Mouse (Mus musculus) lung, embryonic 14.5 days (tissue): ENCODE data around the gene 4930442H23Rik. TPM values are rescaled to one million over a fixed set of nuclear protein-coding genes. Genes with fewer than 3 reads are reported as not detected.
"Not testable (repeated sequence)": the region's sequence is repeated elsewhere in the genome, so short reads cannot be mapped to it uniquely, and the experiment has no call there.

ENCODE experiments used
- ATAC-seq: fragments of 200-750 bp; cut with Nextera tagmentation; 2 replicates; pipeline ENCODE4 v1.8.0; 2017; ENCODE audit warnings: mild to moderate bottlenecking, moderate TSS enrichment, moderate library complexity; ENCODE audit not compliant: insufficient read depth
- DNase-seq: peaks from one replicate; pipeline ENCODE4 v3.0.0-alpha.2; 2015
- H3K27ac ChIP-seq: fragments of 300-500 bp; sonication (generic); 2 replicates; pipeline ENCODE4 v1.5.1; 2014; ENCODE audit warnings: low read depth, mild to moderate bottlenecking, moderate library complexity
- H3K27me3 ChIP-seq: fragments of 300-500 bp; sonication (generic); 2 replicates; pipeline ENCODE4 v1.6.1; 2014; ENCODE audit warnings: low read length, control low read depth; ENCODE audit not compliant: insufficient read depth
- H3K36me3 ChIP-seq: fragments of 300-500 bp; sonication (generic); 2 replicates; pipeline ENCODE4 v1.6.1; 2014; ENCODE audit warnings: control low read depth; ENCODE audit not compliant: insufficient read depth
- H3K4me1 ChIP-seq: fragments of 300-500 bp; sonication (generic); 2 replicates; pipeline ENCODE4 v1.6.1; 2014; ENCODE audit warnings: antibody characterized with exemption, control low read depth; ENCODE audit not compliant: insufficient read depth
- H3K4me2 ChIP-seq: fragments of 300-500 bp; sonication (generic); 2 replicates; pipeline ENCODE4 v1.6.1; 2014; ENCODE audit warnings: mild to moderate bottlenecking
- H3K4me3 ChIP-seq: fragments of 300-500 bp; sonication (generic); 2 replicates; pipeline ENCODE4 v1.5.1; 2014; ENCODE audit warnings: low read depth, low read length
- H3K9ac ChIP-seq: fragments of 300-500 bp; sonication (generic); 2 replicates; pipeline ENCODE4 v1.6.1; 2014
- H3K9me3 ChIP-seq: fragments of 300-500 bp; sonication (generic); 2 replicates; pipeline ENCODE4 v1.6.1; 2016; ENCODE audit warnings: low read depth, low read length, control low read depth
- CTCF ChIP-seq: IDR thresholded peaks from 2 replicates; pipeline ENCODE4 v1.5.1; 2016; ENCODE audit warnings: antibody characterized with exemption, low read depth
- WGBS: fragments of 180-500 bp; shearing (Covaris S2); extraction: QIAGEN DNeasy Blood & Tissue Kit; methylation state at CpG from one replicate; pipeline ENCODE4 v1.1.7; 2014; 5-methylcytosine and 5-hydroxymethylcytosine counted together
- polyA plus RNA-seq: library from polyadenylated mRNA; unstranded; fragments of >200 nt; fragmentation: Nextera tagmentation; extraction: Ambion mirVana; gene quantifications from 2 replicates; pipeline ENCODE4 v1.2.1, GENCODE M21; 2014

4930442H23Rik gene
- polyA plus RNA-seq, 1 experiment from 2014 or later, result not detected

- H3K4me3 ChIP-seq, result no peak overlapping the region
- ATAC-seq (no peak), DNase-seq (no peak)
- 84% methylated on average over 5 of the region's 5 CpGs for WGBS
- no peaks in the 10 kb centered on the region for H3K27me3 ChIP-seq
- no peaks in the 10 kb centered on the region for H3K36me3 ChIP-seq
- no peak overlapping the region for H3K27ac ChIP-seq
- H3K4me2 ChIP-seq, result no peak overlapping the region
- TF ChIP-seq CTCF, result no peak
- H3K9ac ChIP-seq, result no peak overlapping the region
- no peaks in the 10 kb centered on the region for H3K9me3 ChIP-seq
- no peaks in the 10 kb centered on the region for H3K4me1 ChIP-seq
These were observed 37.9 kb upstream of the 4930442H23Rik start for GRCm38 (mm10) chr10:81221402-81222015.

DNA sequence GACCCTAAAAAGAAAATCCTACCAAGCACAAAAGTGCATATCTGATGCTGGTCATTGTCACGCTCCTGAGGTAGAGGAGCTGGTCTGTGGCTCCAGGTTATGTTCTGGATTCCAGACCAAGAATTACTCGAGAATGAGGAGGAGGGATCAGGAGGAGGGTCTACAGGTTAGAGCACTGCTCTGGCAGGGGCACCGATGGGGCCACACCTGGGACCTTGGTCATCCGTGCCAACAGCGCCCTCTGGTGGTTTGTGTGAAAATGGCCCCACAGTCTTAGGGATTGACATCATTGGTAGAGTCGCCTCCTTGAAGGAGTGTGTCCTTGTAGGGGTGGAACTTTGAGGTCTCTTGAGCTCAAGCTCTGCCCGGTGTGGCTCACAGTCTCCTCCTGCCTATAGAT, 34.3 kb upstream of the 4930442H23Rik start:
- 28% methylated on average over 7 of the region's 7 CpGs for WGBS
- peak; percentile 17; the same call in 1 of the 2 replicates for ATAC-seq
- H3K9ac ChIP-seq, result no peak overlapping the region
- H3K36me3 ChIP-seq, result no peaks in the 10 kb centered on the region
- no peak overlapping the region for H3K4me2 ChIP-seq
- no peaks in the 10 kb centered on the region for H3K4me1 ChIP-seq
- DNase-seq, result peak; percentile 70
- H3K9me3 ChIP-seq, result no peaks in the 10 kb centered on the region
- TF ChIP-seq CTCF, result peak; percentile 82
- no peak overlapping the region for H3K4me3 ChIP-seq
- no peaks in the 10 kb centered on the region for H3K27me3 ChIP-seq
- no peak overlapping the region for H3K27ac ChIP-seq

- H3K27ac ChIP-seq, ATAC-seq, H3K4me3 ChIP-seq, H3K4me2 ChIP-seq, H3K27me3 ChIP-seq, H3K9ac ChIP-seq, H3K9me3 ChIP-seq, H3K4me1 ChIP-seq, H3K36me3 ChIP-seq: not testable (repeated sequence)
- TF ChIP-seq CTCF, result peak; percentile 65
- DNase-seq, result peak; percentile 60
- WGBS, result 15% methylated on average over 1 of the region's 1 CpGs
These were observed 33.6 kb upstream of the 4930442H23Rik start for GRCm38 (mm10) chr10:81217267-81217666.

DNA sequence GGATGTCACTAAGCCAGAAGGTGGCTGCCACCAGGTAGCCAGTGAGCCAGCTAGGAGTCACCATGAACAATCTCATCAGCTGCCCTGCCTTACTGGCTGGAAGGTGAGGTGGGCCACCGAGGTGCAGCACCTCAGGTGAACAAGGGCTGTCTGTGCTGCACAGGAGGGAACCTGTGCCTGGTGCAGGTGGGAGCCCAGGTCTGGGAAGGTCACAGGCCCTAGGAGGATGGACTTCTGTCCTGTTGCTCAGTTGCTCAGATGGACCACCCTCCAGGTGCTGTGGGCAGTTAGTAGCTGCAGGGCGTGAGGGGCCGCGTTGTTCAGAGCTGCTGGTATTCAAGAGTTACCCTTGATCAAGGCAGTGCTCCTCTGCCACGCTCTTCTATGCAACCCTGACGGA, 33.2 kb upstream of the 4930442H23Rik start:
- Histone ChIP-seq H3K9ac (no peak overlapping the region), H3K27me3 (no peaks in the 10 kb centered on the region), H3K36me3 (no peaks in the 10 kb centered on the region), H3K4me2 (no peak overlapping the region), H3K9me3 (no peaks in the 10 kb centered on the region), H3K4me3 (no peak overlapping the region), H3K4me1 (no peaks in the 10 kb centered on the region), H3K27ac (no peak overlapping the region)
- no peak for TF ChIP-seq CTCF
- no peak for DNase-seq
- 77% methylated on average over 6 of the region's 6 CpGs for WGBS
- ATAC-seq, result no peak

DNA sequence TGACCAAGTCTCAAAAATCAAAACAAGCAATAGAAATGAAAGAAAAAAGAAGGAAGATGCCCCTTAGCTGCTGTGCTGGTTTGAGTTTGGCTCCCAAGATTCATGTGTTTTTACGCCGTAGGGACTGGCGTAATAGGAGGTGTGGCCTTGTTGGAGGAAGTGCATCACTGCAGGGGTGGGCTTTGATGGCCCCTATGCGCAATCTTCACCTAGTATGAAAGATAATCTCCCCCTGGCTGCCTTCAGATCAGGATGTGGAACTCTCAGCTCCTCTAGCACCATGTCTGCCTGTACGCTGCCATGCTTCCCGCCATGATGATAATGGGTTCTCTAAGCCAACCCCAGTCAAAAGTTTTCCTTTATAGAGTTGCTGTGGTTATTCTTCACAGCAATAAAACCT, 32.6 kb upstream of the 4930442H23Rik start:
- no peak for ATAC-seq
- no peaks in the 10 kb centered on the region for H3K4me1 ChIP-seq
- H3K4me2 ChIP-seq, result no peak overlapping the region
- no peaks in the 10 kb centered on the region for H3K36me3 ChIP-seq
- no peaks in the 10 kb centered on the region for H3K27me3 ChIP-seq
- 82% methylated on average over 6 of the region's 6 CpGs for WGBS
- no peak for DNase-seq
- H3K9ac ChIP-seq, result no peak overlapping the region
- TF ChIP-seq CTCF, result no peak
- no peaks in the 10 kb centered on the region for H3K9me3 ChIP-seq
- no peak overlapping the region for H3K4me3 ChIP-seq
- no peak overlapping the region for H3K27ac ChIP-seq

GRCm38 (mm10) chr10:81210154-81210553, 26.5 kb upstream of the 4930442H23Rik start:
- no peak overlapping the region for H3K4me3 ChIP-seq
- H3K27me3 ChIP-seq, result no peaks in the 10 kb centered on the region
- no peaks in the 10 kb centered on the region for H3K4me1 ChIP-seq
- H3K4me2 ChIP-seq, result no peak overlapping the region
- WGBS, result 93% methylated on average over 5 of the region's 5 CpGs
- ATAC-seq, result no peak
- H3K36me3 ChIP-seq, result no peaks in the 10 kb centered on the region
- no peak overlapping the region for H3K9ac ChIP-seq
- no peak overlapping the region for H3K27ac ChIP-seq
- TF ChIP-seq CTCF, result peak; percentile 32; the same call in 1 of the 2 replicates
- no peak for DNase-seq
- 0 out of 2 replicates have a peak, but pooled peaks cover 3% of the 10 kb centered on the region for H3K9me3 ChIP-seq

DNA sequence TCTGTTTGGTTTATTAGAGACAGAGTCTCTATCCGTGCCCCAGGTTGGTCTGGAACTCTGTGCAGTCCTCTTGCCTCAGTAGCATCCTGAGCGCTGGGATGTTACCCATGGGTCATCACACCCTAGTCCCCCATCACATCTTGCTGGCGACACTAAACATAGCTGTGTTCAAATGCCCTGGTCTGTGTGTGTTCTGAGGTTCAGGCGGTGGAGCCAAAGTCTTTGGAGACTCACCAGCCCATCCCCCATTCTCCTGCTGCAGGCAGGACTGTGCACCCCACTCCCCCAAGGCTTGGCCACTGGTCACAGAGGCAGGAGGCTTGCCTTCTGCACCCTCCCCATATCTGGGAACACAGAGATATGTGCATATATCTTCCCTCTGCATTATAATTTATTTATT, 20.5 kb upstream of the 4930442H23Rik start:
- TF ChIP-seq CTCF, result no peak
- H3K4me3 ChIP-seq, result no peak overlapping the region
- H3K36me3 ChIP-seq, result no peaks in the 10 kb centered on the region
- H3K27me3 ChIP-seq, result no peaks in the 10 kb centered on the region
- no peaks in the 10 kb centered on the region for H3K9me3 ChIP-seq
- DNase-seq (no peak), ATAC-seq (no peak)
- no peaks in the 10 kb centered on the region for H3K4me1 ChIP-seq
- no peak overlapping the region for H3K4me2 ChIP-seq
- no peak overlapping the region for H3K9ac ChIP-seq
- H3K27ac ChIP-seq, result no peak overlapping the region
- 59% methylated on average over 4 of the region's 4 CpGs for WGBS
